Mouse (Mus musculus) MEL (cell line): ENCODE results near the gene Lrriq4. TPM values are rescaled to one million over a fixed set of nuclear protein-coding genes. Genes with fewer than 3 reads are reported as not detected.
A peak's percentile ranks its signal among the peaks of the same experiment; 100 is the strongest.

Experiments
- DNase-seq: peaks from one replicate; pipeline ENCODE4 v3.0.0; 2011; ENCODE audit warnings: low read depth, low spot score
- H3K27ac ChIP-seq: 2 replicates; pipeline ENCODE4 v1.5.1; 2012; ENCODE audit warnings: low read depth, mild to moderate bottlenecking, control low read depth, low read length, moderate library complexity; ENCODE audit not compliant: control insufficient read depth
- H3K27me3 ChIP-seq, 2 experiments: fragments of 150-350 bp in 1 of 2; sonication (generic) in 1 of 2; 2 replicates each; pipeline ENCODE4 v1.6.1; 2012; ENCODE audit warnings: low read length in 2 of 2, mild to moderate bottlenecking in 2 of 2, improper control_type of control experiment in 1 of 2, moderate library complexity in 1 of 2; ENCODE audit not compliant: insufficient read depth in 2 of 2, control insufficient read depth in 1 of 2
- H3K36me3 ChIP-seq, 2 experiments: 2 replicates each; pipeline ENCODE4 v1.6.1; 2012 to 2014; ENCODE audit warnings: low read length in 2 of 2, improper control_type of control experiment in 1 of 2, inconsistent platforms in 1 of 2, mild to moderate bottlenecking in 1 of 2; ENCODE audit not compliant: insufficient read depth in 2 of 2, control insufficient read depth in 1 of 2
- H3K4me1 ChIP-seq, 2 experiments: fragments of 150-350 bp in 1 of 2; sonication (generic) in 1 of 2; 2 replicates each; pipeline ENCODE4 v1.6.1; 2012; ENCODE audit warnings: low read length in 2 of 2, improper control_type of control experiment in 1 of 2, mild to moderate bottlenecking in 1 of 2; ENCODE audit not compliant: insufficient read depth in 2 of 2, control insufficient read depth in 1 of 2
- H3K4me3 ChIP-seq, 2 experiments: fragments of 150-350 bp in 1 of 2; sonication (generic) in 1 of 2; 2 replicates each; pipeline ENCODE4 v1.5.1; 2012; ENCODE audit warnings: low read depth in 2 of 2, low read length in 2 of 2, mild to moderate bottlenecking in 2 of 2, moderate library complexity in 2 of 2, control low read depth in 1 of 2, improper control_type of control experiment in 1 of 2; ENCODE audit not compliant: control insufficient read depth in 1 of 2, insufficient read depth in 1 of 2
- H3K79me2 ChIP-seq: 2 replicates; pipeline ENCODE4 v1.6.1; 2012; ENCODE audit warnings: mild to moderate bottlenecking, low read length, moderate library complexity; ENCODE audit not compliant: control insufficient read depth, poor library complexity, insufficient read depth
- H3K9ac ChIP-seq: 2 replicates; pipeline ENCODE4 v1.6.1; 2012; ENCODE audit warnings: low read depth, mild to moderate bottlenecking, control low read depth, low read length, moderate library complexity; ENCODE audit not compliant: control insufficient read depth, poor library complexity, severe bottlenecking
- H3K9me3 ChIP-seq: fragments of 150-350 bp; sonication (generic); replicated peaks from 2 replicates; pipeline ENCODE4 v1.6.1; 2012; ENCODE audit warnings: mild to moderate bottlenecking, low read length, improper control_type of control experiment, moderate library complexity; ENCODE audit not compliant: insufficient read depth
- CHD1 ChIP-seq: IDR thresholded peaks from 2 replicates; pipeline ENCODE4 v1.6.1; 2012; ENCODE audit warnings: low read depth, mild to moderate bottlenecking, inconsistent platforms, low read length, improper control_type of control experiment
- CHD2 ChIP-seq: IDR thresholded peaks from 2 replicates; pipeline ENCODE4 v1.6.1; 2011; ENCODE audit warnings: low read length, improper control_type of control experiment
- CTCF ChIP-seq, 3 experiments: IDR thresholded peaks in 2 of 3; conservative IDR thresholded peaks in 1 of 3; 2 replicates each; pipeline ENCODE4 v1.5.1; 2011 to 2012; ENCODE audit warnings: low read length in 3 of 3, low read depth in 2 of 3, mild to moderate bottlenecking in 2 of 3, improper control_type of control experiment in 1 of 3, inconsistent platforms in 1 of 3, mixed read lengths in 1 of 3, moderate library complexity in 1 of 3; ENCODE audit not compliant: control insufficient read depth in 1 of 3, insufficient read depth in 1 of 3, poor library complexity in 1 of 3, severe bottlenecking in 1 of 3
- ELF1 ChIP-seq: IDR thresholded peaks from 2 replicates; pipeline ENCODE4 v1.6.1; 2014; ENCODE audit warnings: low read depth, mild to moderate bottlenecking, inconsistent platforms, low read length, improper control_type of control experiment, moderate library complexity
- EP300 ChIP-seq, 2 experiments: IDR thresholded peaks; 2 replicates each; pipeline ENCODE4 v1.6.1; 2011; ENCODE audit warnings: improper control_type of control experiment in 2 of 2, low read length in 2 of 2, low read depth in 1 of 2, mild to moderate bottlenecking in 1 of 2
- ETS1 ChIP-seq: IDR thresholded peaks from 2 replicates; pipeline ENCODE4 v1.6.1; 2012; ENCODE audit warnings: low read depth, mild to moderate bottlenecking, inconsistent platforms, low read length, improper control_type of control experiment, moderate library complexity
- GATA1 ChIP-seq: IDR thresholded peaks from 2 replicates; pipeline ENCODE4 v1.6.1; 2011; ENCODE audit warnings: low read depth, low read length, improper control_type of control experiment
- HCFC1 ChIP-seq: IDR thresholded peaks from 2 replicates; pipeline ENCODE4 v1.6.1; 2012; ENCODE audit warnings: low read depth, mild to moderate bottlenecking, inconsistent platforms, low read length, improper control_type of control experiment, moderate library complexity
- JUND ChIP-seq: IDR thresholded peaks from 2 replicates; pipeline ENCODE4 v1.6.1; 2011; ENCODE audit warnings: low read depth, mild to moderate bottlenecking, improper control_type of control experiment, low read length
- KAT2A ChIP-seq: conservative IDR thresholded peaks from 2 replicates; pipeline ENCODE4 v1.6.1; 2012; ENCODE audit warnings: low read depth, low read length, improper control_type of control experiment, inconsistent platforms
- MAFK ChIP-seq: IDR thresholded peaks from 2 replicates; pipeline ENCODE4 v1.6.1; 2011; ENCODE audit warnings: low read depth, mild to moderate bottlenecking, low read length, improper control_type of control experiment, borderline replicate concordance
- MEF2A ChIP-seq: IDR thresholded peaks from 2 replicates; pipeline ENCODE4 v1.6.1; 2014; ENCODE audit warnings: low read depth, mild to moderate bottlenecking, inconsistent platforms, low read length, improper control_type of control experiment; ENCODE audit not compliant: poor library complexity, insufficient replicate concordance, severe bottlenecking; ENCODE audit errors: extremely low read depth
- MXI1 ChIP-seq: IDR thresholded peaks from 2 replicates; pipeline ENCODE4 v1.6.1; 2011; ENCODE audit warnings: mild to moderate bottlenecking, low read depth, low read length, improper control_type of control experiment
- MYB ChIP-seq: IDR thresholded peaks from 2 replicates; pipeline ENCODE4 v1.6.1; 2011; ENCODE audit warnings: mild to moderate bottlenecking, low read depth, low read length, improper control_type of control experiment
- MYC ChIP-seq: IDR thresholded peaks from 2 replicates; pipeline ENCODE4 v1.6.1; 2011; ENCODE audit warnings: low read depth, mild to moderate bottlenecking, low read length, improper control_type of control experiment, moderate library complexity
- NELFE ChIP-seq: IDR thresholded peaks from 2 replicates; pipeline ENCODE4 v1.6.1; 2011; ENCODE audit warnings: low read depth, low read length, improper control_type of control experiment
- POLR2A ChIP-seq, 2 experiments: IDR thresholded peaks; 2 replicates each; pipeline ENCODE4 v1.6.1; 2011 to 2012; ENCODE audit warnings: low read length in 2 of 2, mild to moderate bottlenecking in 2 of 2, control low read depth in 1 of 2, improper control_type of control experiment in 1 of 2, low read depth in 1 of 2, moderate library complexity in 1 of 2; ENCODE audit not compliant: control insufficient read depth in 1 of 2, insufficient read depth in 1 of 2, poor library complexity in 1 of 2
- POLR2AphosphoS2 ChIP-seq: IDR thresholded peaks from 2 replicates; pipeline ENCODE4 v1.6.1; 2011; ENCODE audit warnings: low read length, improper control_type of control experiment
- POLR2AphosphoS5 ChIP-seq: IDR thresholded peaks from 2 replicates; pipeline ENCODE4 v1.6.1; 2012; ENCODE audit warnings: low read depth, borderline replicate concordance, mild to moderate bottlenecking, inconsistent platforms, low read length, moderate library complexity, mixed read lengths
- RAD21 ChIP-seq: IDR thresholded peaks from 2 replicates; pipeline ENCODE4 v1.6.1; 2011; ENCODE audit warnings: mild to moderate bottlenecking, low read depth, low read length, improper control_type of control experiment
- RCOR1 ChIP-seq: IDR thresholded peaks from 2 replicates; pipeline ENCODE4 v1.6.1; 2012; ENCODE audit warnings: low read depth, mild to moderate bottlenecking, inconsistent platforms, low read length, improper control_type of control experiment
- SIN3A ChIP-seq: IDR thresholded peaks from 2 replicates; pipeline ENCODE4 v1.6.1; 2012; ENCODE audit warnings: low read length, improper control_type of control experiment, inconsistent platforms
- TCF12 ChIP-seq: IDR thresholded peaks from 2 replicates; pipeline ENCODE4 v1.6.1; 2014; ENCODE audit warnings: low read depth, mild to moderate bottlenecking, inconsistent platforms, low read length, improper control_type of control experiment, moderate library complexity
- USF1 ChIP-seq: IDR thresholded peaks from 2 replicates; pipeline ENCODE4 v1.6.1; 2014; ENCODE audit warnings: low read depth, mild to moderate bottlenecking, inconsistent platforms, low read length, improper control_type of control experiment, moderate library complexity
- USF2 ChIP-seq, 2 experiments: IDR thresholded peaks; 2 replicates each; pipeline ENCODE4 v1.6.1; 2011 to 2012; ENCODE audit warnings: improper control_type of control experiment in 2 of 2, low read length in 2 of 2, borderline replicate concordance in 1 of 2, inconsistent platforms in 1 of 2, low read depth in 1 of 2, mild to moderate bottlenecking in 1 of 2; ENCODE audit not compliant: insufficient read depth in 1 of 2
- ZC3H11A ChIP-seq: IDR thresholded peaks from 2 replicates; pipeline ENCODE4 v1.6.1; 2012; ENCODE audit warnings: low read depth, mild to moderate bottlenecking, inconsistent platforms, low read length, improper control_type of control experiment
- ZNF384 ChIP-seq: IDR thresholded peaks from 2 replicates; pipeline ENCODE4 v1.6.1; 2012; ENCODE audit warnings: low read depth, mild to moderate bottlenecking, inconsistent platforms, low read length, improper control_type of control experiment
- polyA plus RNA-seq, 2 experiments: library from polyadenylated mRNA; stranded (reverse) in 1 of 2; unstranded in 1 of 2; fragments of >175 nt in 1 of 2; fragments of >200 nt in 1 of 2; gene quantifications; 2 replicates each; pipeline versions ENCODE4 v1.2.1 to v1.2.4; 2012; ENCODE audit warnings: low replicate concordance in 2 of 2, low read depth in 1 of 2; ENCODE audit not compliant: insufficient read length in 2 of 2, insufficient read depth in 1 of 2, missing spikeins in 1 of 2
- total RNA-seq: library from RNA; depleted of rRNA; stranded (reverse); fragments of 300-350 nt; gene quantifications from 2 replicates; pipeline ENCODE4 v1.2.3, GENCODE M21; 2012

Gene Lrriq4
- total and polyA plus RNA-seq, 3 experiments: not detected

- TF ChIP-seq MAFK: peak; percentile 99
- TF ChIP-seq, all 39 proteins: peak for 15
Observed at GRCm38 (mm10) chr3:30601175-30601574, 43.1 kb upstream of the Lrriq4 start (continued).

- Histone ChIP-seq H3K4me3 (peak overlapping the region; percentile 72 to 95), H3K9ac (peak overlapping the region; percentile 78), H3K79me2 (peaks cover 13% of the 10 kb centered on the region), H3K4me1 (peaks cover 0 to 8% of the 10 kb centered on the region in 2 experiments; a peak in 2 of 4 replicates), H3K27me3 (no peaks in the 10 kb centered on the region), H3K9me3 (no peaks in the 10 kb centered on the region), H3K36me3 (peaks cover 4 to 8% of the 10 kb centered on the region in 2 experiments; a peak in 3 of 4 replicates), H3K27ac (peak overlapping the region; percentile 42)
- 0 out of 2 replicates have a peak, but pooled peaks have one; percentile 77 for TF ChIP-seq CHD1
- no peak for TF ChIP-seq TCF12
- DNase-seq: no peak
Observed at GRCm38 (mm10) chr3:30601610-30602064, 42.7 kb upstream of the Lrriq4 start.

GRCm38 (mm10) chr3:30602065-30602739, 42.1 kb upstream of the Lrriq4 start, which contains the start of gene Mynn:
TSS of gene Mynn (plus strand) at chr3:30602065.
- Histone ChIP-seq H3K4me3 (peak within 1 kb of the TSS; percentile 95), H3K27ac (peak within 1 kb of the TSS; percentile 85), H3K36me3 (peaks cover 8% of the 10 kb centered on the region in 2 experiments; a peak in 3 of 4 replicates), H3K79me2 (peaks cover 13% of the 10 kb centered on the region), H3K27me3 (no peaks in the 10 kb centered on the region), H3K9me3 (no peaks in the 10 kb centered on the region), H3K9ac (peak within 1 kb of the TSS; percentile 79), H3K4me1 (peaks cover 0 to 8% of the 10 kb centered on the region in 2 experiments; a peak in 2 of 4 replicates)
- DNase-seq: peak; percentile 97
- TF ChIP-seq USF2 (IDR thresholded peaks at IDR 0.05; ENCODE audit: borderline replicate concordance in 1 of 2, insufficient read depth in 1 of 2, low read depth in 1 of 2, low read length in 2 of 2) (no peak), EP300 (IDR thresholded peaks at IDR 0.05; ENCODE audit: low read depth in 1 of 2, low read length in 2 of 2) (no peak), ELF1 (peak; percentile 23), KAT2A (peak; percentile 78; the same call in 1 of the 2 replicates), USF1 (no peak), HCFC1 (peak; percentile 95), POLR2AphosphoS5 (no peak), POLR2A (IDR thresholded peaks at IDR 0.05; ENCODE audit: control insufficient read depth in 1 of 2, insufficient read depth in 1 of 2, low read depth in 1 of 2, low read length in 2 of 2, poor library complexity in 1 of 2) (peak; percentile 75 to 77; a peak in 3 of 4 replicates), CHD2 (no peak), JUND (no peak), ZC3H11A (no peak), ZNF384 (no peak), MEF2A (no peak), NELFE (0 out of 2 replicates have a peak, but pooled peaks have one; percentile 40), ETS1 (peak; percentile 10; the same call in 1 of the 2 replicates), MXI1 (peak; percentile 42; the same call in 1 of the 2 replicates), MYC (peak; percentile 26; the same call in 1 of the 2 replicates), RAD21 (no peak), RCOR1 (no peak), MYB (no peak), CTCF (IDR thresholded peaks at IDR 0.05 in 2 of 3, conservative IDR thresholded peaks at IDR 0.05 in 1 of 3; ENCODE audit: control insufficient read depth in 1 of 3, insufficient read depth in 1 of 3, low read depth in 2 of 3, low read length in 3 of 3, poor library complexity in 1 of 3, severe bottlenecking in 1 of 3) (peak; percentile 26 to 62 (median 27); a peak in 5 of 6 replicates), GATA1 (peak; percentile 9; the same call in 1 of the 2 replicates), POLR2AphosphoS2 (peak; percentile 37; the same call in 1 of the 2 replicates), TCF12 (peak; percentile 2; the same call in 1 of the 2 replicates), SIN3A (peak; percentile 55; the same call in 1 of the 2 replicates)
